Mouse (Mus musculus) MEL (cell line): ENCODE results near the gene H2-DMb1. TPM values are rescaled to one million over a fixed set of nuclear protein-coding genes. Genes with fewer than 3 reads are reported as not detected.

Source experiments
- DNase-seq: peaks from one replicate; pipeline ENCODE4 v3.0.0; 2011; ENCODE audit warnings: low read depth, low spot score
- H3K27ac ChIP-seq: 2 replicates; pipeline ENCODE4 v1.5.1; 2012; ENCODE audit warnings: low read depth, mild to moderate bottlenecking, control low read depth, low read length, moderate library complexity; ENCODE audit not compliant: control insufficient read depth
- H3K27me3 ChIP-seq, 2 experiments: fragments of 150-350 bp in 1 of 2; sonication (generic) in 1 of 2; 2 replicates each; pipeline ENCODE4 v1.6.1; 2012; ENCODE audit warnings: low read length in 2 of 2, mild to moderate bottlenecking in 2 of 2, improper control_type of control experiment in 1 of 2, moderate library complexity in 1 of 2; ENCODE audit not compliant: insufficient read depth in 2 of 2, control insufficient read depth in 1 of 2
- H3K36me3 ChIP-seq, 2 experiments: 2 replicates each; pipeline ENCODE4 v1.6.1; 2012 to 2014; ENCODE audit warnings: low read length in 2 of 2, improper control_type of control experiment in 1 of 2, inconsistent platforms in 1 of 2, mild to moderate bottlenecking in 1 of 2; ENCODE audit not compliant: insufficient read depth in 2 of 2, control insufficient read depth in 1 of 2
- H3K4me1 ChIP-seq, 2 experiments: fragments of 150-350 bp in 1 of 2; sonication (generic) in 1 of 2; 2 replicates each; pipeline ENCODE4 v1.6.1; 2012; ENCODE audit warnings: low read length in 2 of 2, improper control_type of control experiment in 1 of 2, mild to moderate bottlenecking in 1 of 2; ENCODE audit not compliant: insufficient read depth in 2 of 2, control insufficient read depth in 1 of 2
- H3K4me3 ChIP-seq, 2 experiments: fragments of 150-350 bp in 1 of 2; sonication (generic) in 1 of 2; 2 replicates each; pipeline ENCODE4 v1.5.1; 2012; ENCODE audit warnings: low read depth in 2 of 2, low read length in 2 of 2, mild to moderate bottlenecking in 2 of 2, moderate library complexity in 2 of 2, control low read depth in 1 of 2, improper control_type of control experiment in 1 of 2; ENCODE audit not compliant: control insufficient read depth in 1 of 2, insufficient read depth in 1 of 2
- H3K79me2 ChIP-seq: 2 replicates; pipeline ENCODE4 v1.6.1; 2012; ENCODE audit warnings: mild to moderate bottlenecking, low read length, moderate library complexity; ENCODE audit not compliant: control insufficient read depth, poor library complexity, insufficient read depth
- H3K9ac ChIP-seq: 2 replicates; pipeline ENCODE4 v1.6.1; 2012; ENCODE audit warnings: low read depth, mild to moderate bottlenecking, control low read depth, low read length, moderate library complexity; ENCODE audit not compliant: control insufficient read depth, poor library complexity, severe bottlenecking
- H3K9me3 ChIP-seq: fragments of 150-350 bp; sonication (generic); replicated peaks from 2 replicates; pipeline ENCODE4 v1.6.1; 2012; ENCODE audit warnings: mild to moderate bottlenecking, low read length, improper control_type of control experiment, moderate library complexity; ENCODE audit not compliant: insufficient read depth
- BHLHE40 ChIP-seq: IDR thresholded peaks from 2 replicates; pipeline ENCODE4 v1.6.1; 2012; ENCODE audit warnings: low read depth, mild to moderate bottlenecking, inconsistent platforms, low read length, improper control_type of control experiment, borderline replicate concordance
- CHD1 ChIP-seq: IDR thresholded peaks from 2 replicates; pipeline ENCODE4 v1.6.1; 2012; ENCODE audit warnings: low read depth, mild to moderate bottlenecking, inconsistent platforms, low read length, improper control_type of control experiment
- CHD2 ChIP-seq: IDR thresholded peaks from 2 replicates; pipeline ENCODE4 v1.6.1; 2011; ENCODE audit warnings: low read length, improper control_type of control experiment
- CTCF ChIP-seq, 3 experiments: IDR thresholded peaks in 2 of 3; conservative IDR thresholded peaks in 1 of 3; 2 replicates each; pipeline ENCODE4 v1.5.1; 2011 to 2012; ENCODE audit warnings: low read length in 3 of 3, low read depth in 2 of 3, mild to moderate bottlenecking in 2 of 3, improper control_type of control experiment in 1 of 3, inconsistent platforms in 1 of 3, mixed read lengths in 1 of 3, moderate library complexity in 1 of 3; ENCODE audit not compliant: control insufficient read depth in 1 of 3, insufficient read depth in 1 of 3, poor library complexity in 1 of 3, severe bottlenecking in 1 of 3
- E2F4 ChIP-seq: IDR thresholded peaks from 2 replicates; pipeline ENCODE4 v1.6.1; 2011; ENCODE audit warnings: low read depth, low read length, improper control_type of control experiment, borderline replicate concordance
- ELF1 ChIP-seq: IDR thresholded peaks from 2 replicates; pipeline ENCODE4 v1.6.1; 2014; ENCODE audit warnings: low read depth, mild to moderate bottlenecking, inconsistent platforms, low read length, improper control_type of control experiment, moderate library complexity
- EP300 ChIP-seq, 2 experiments: IDR thresholded peaks; 2 replicates each; pipeline ENCODE4 v1.6.1; 2011; ENCODE audit warnings: improper control_type of control experiment in 2 of 2, low read length in 2 of 2, low read depth in 1 of 2, mild to moderate bottlenecking in 1 of 2
- ETS1 ChIP-seq: IDR thresholded peaks from 2 replicates; pipeline ENCODE4 v1.6.1; 2012; ENCODE audit warnings: low read depth, mild to moderate bottlenecking, inconsistent platforms, low read length, improper control_type of control experiment, moderate library complexity
- GABPA ChIP-seq: IDR thresholded peaks from 2 replicates; pipeline ENCODE4 v1.6.1; 2012; ENCODE audit warnings: low read depth, mild to moderate bottlenecking, inconsistent platforms, low read length, improper control_type of control experiment, moderate library complexity
- GATA1 ChIP-seq: IDR thresholded peaks from 2 replicates; pipeline ENCODE4 v1.6.1; 2011; ENCODE audit warnings: low read depth, low read length, improper control_type of control experiment
- HCFC1 ChIP-seq: IDR thresholded peaks from 2 replicates; pipeline ENCODE4 v1.6.1; 2012; ENCODE audit warnings: low read depth, mild to moderate bottlenecking, inconsistent platforms, low read length, improper control_type of control experiment, moderate library complexity
- JUND ChIP-seq: IDR thresholded peaks from 2 replicates; pipeline ENCODE4 v1.6.1; 2011; ENCODE audit warnings: low read depth, mild to moderate bottlenecking, improper control_type of control experiment, low read length
- KAT2A ChIP-seq: conservative IDR thresholded peaks from 2 replicates; pipeline ENCODE4 v1.6.1; 2012; ENCODE audit warnings: low read depth, low read length, improper control_type of control experiment, inconsistent platforms
- MAFK ChIP-seq: IDR thresholded peaks from 2 replicates; pipeline ENCODE4 v1.6.1; 2011; ENCODE audit warnings: low read depth, mild to moderate bottlenecking, low read length, improper control_type of control experiment, borderline replicate concordance
- MAX ChIP-seq: IDR thresholded peaks from 2 replicates; pipeline ENCODE4 v1.6.1; 2011; ENCODE audit warnings: low read length, improper control_type of control experiment
- MAZ ChIP-seq: IDR thresholded peaks from 2 replicates; pipeline ENCODE4 v1.6.1; 2012; ENCODE audit warnings: low read depth, mild to moderate bottlenecking, inconsistent platforms, low read length, improper control_type of control experiment
- MEF2A ChIP-seq: IDR thresholded peaks from 2 replicates; pipeline ENCODE4 v1.6.1; 2014; ENCODE audit warnings: low read depth, mild to moderate bottlenecking, inconsistent platforms, low read length, improper control_type of control experiment; ENCODE audit not compliant: poor library complexity, insufficient replicate concordance, severe bottlenecking; ENCODE audit errors: extremely low read depth
- MYB ChIP-seq: IDR thresholded peaks from 2 replicates; pipeline ENCODE4 v1.6.1; 2011; ENCODE audit warnings: mild to moderate bottlenecking, low read depth, low read length, improper control_type of control experiment
- NELFE ChIP-seq: IDR thresholded peaks from 2 replicates; pipeline ENCODE4 v1.6.1; 2011; ENCODE audit warnings: low read depth, low read length, improper control_type of control experiment
- NRF1 ChIP-seq: IDR thresholded peaks from 2 replicates; pipeline ENCODE4 v1.6.1; 2014; ENCODE audit warnings: low read depth, mild to moderate bottlenecking, inconsistent platforms, low read length, improper control_type of control experiment, moderate library complexity; ENCODE audit not compliant: poor library complexity, insufficient read depth, severe bottlenecking
- POLR2A ChIP-seq, 2 experiments: IDR thresholded peaks; 2 replicates each; pipeline ENCODE4 v1.6.1; 2011 to 2012; ENCODE audit warnings: low read length in 2 of 2, mild to moderate bottlenecking in 2 of 2, control low read depth in 1 of 2, improper control_type of control experiment in 1 of 2, low read depth in 1 of 2, moderate library complexity in 1 of 2; ENCODE audit not compliant: control insufficient read depth in 1 of 2, insufficient read depth in 1 of 2, poor library complexity in 1 of 2
- POLR2AphosphoS5 ChIP-seq: IDR thresholded peaks from 2 replicates; pipeline ENCODE4 v1.6.1; 2012; ENCODE audit warnings: low read depth, borderline replicate concordance, mild to moderate bottlenecking, inconsistent platforms, low read length, moderate library complexity, mixed read lengths
- RAD21 ChIP-seq: IDR thresholded peaks from 2 replicates; pipeline ENCODE4 v1.6.1; 2011; ENCODE audit warnings: mild to moderate bottlenecking, low read depth, low read length, improper control_type of control experiment
- RCOR1 ChIP-seq: IDR thresholded peaks from 2 replicates; pipeline ENCODE4 v1.6.1; 2012; ENCODE audit warnings: low read depth, mild to moderate bottlenecking, inconsistent platforms, low read length, improper control_type of control experiment
- SIN3A ChIP-seq: IDR thresholded peaks from 2 replicates; pipeline ENCODE4 v1.6.1; 2012; ENCODE audit warnings: low read length, improper control_type of control experiment, inconsistent platforms
- SMC3 ChIP-seq: IDR thresholded peaks from 2 replicates; pipeline ENCODE4 v1.6.1; 2011; ENCODE audit warnings: low read depth, low read length, improper control_type of control experiment
- TAL1 ChIP-seq: IDR thresholded peaks from 2 replicates; pipeline ENCODE4 v1.6.1; 2012; ENCODE audit warnings: mild to moderate bottlenecking, inconsistent platforms, low read length, moderate library complexity, mixed read lengths
- TCF12 ChIP-seq: IDR thresholded peaks from 2 replicates; pipeline ENCODE4 v1.6.1; 2014; ENCODE audit warnings: low read depth, mild to moderate bottlenecking, inconsistent platforms, low read length, improper control_type of control experiment, moderate library complexity
- UBTF ChIP-seq: IDR thresholded peaks from 2 replicates; pipeline ENCODE4 v1.6.1; 2012; ENCODE audit warnings: low read depth, mild to moderate bottlenecking, inconsistent platforms, low read length, improper control_type of control experiment, moderate library complexity, borderline replicate concordance; ENCODE audit not compliant: insufficient read depth
- USF1 ChIP-seq: IDR thresholded peaks from 2 replicates; pipeline ENCODE4 v1.6.1; 2014; ENCODE audit warnings: low read depth, mild to moderate bottlenecking, inconsistent platforms, low read length, improper control_type of control experiment, moderate library complexity
- USF2 ChIP-seq, 2 experiments: IDR thresholded peaks; 2 replicates each; pipeline ENCODE4 v1.6.1; 2011 to 2012; ENCODE audit warnings: improper control_type of control experiment in 2 of 2, low read length in 2 of 2, borderline replicate concordance in 1 of 2, inconsistent platforms in 1 of 2, low read depth in 1 of 2, mild to moderate bottlenecking in 1 of 2; ENCODE audit not compliant: insufficient read depth in 1 of 2
- ZC3H11A ChIP-seq: IDR thresholded peaks from 2 replicates; pipeline ENCODE4 v1.6.1; 2012; ENCODE audit warnings: low read depth, mild to moderate bottlenecking, inconsistent platforms, low read length, improper control_type of control experiment
- ZKSCAN1 ChIP-seq: IDR thresholded peaks from 2 replicates; pipeline ENCODE4 v1.6.1; 2012; ENCODE audit warnings: low read depth, mild to moderate bottlenecking, inconsistent platforms, low read length, improper control_type of control experiment, moderate library complexity
- ZMIZ1 ChIP-seq: IDR thresholded peaks from 2 replicates; pipeline ENCODE4 v1.6.1; 2012; ENCODE audit warnings: low read depth, mild to moderate bottlenecking, inconsistent platforms, low read length, improper control_type of control experiment, moderate library complexity
- ZNF384 ChIP-seq: IDR thresholded peaks from 2 replicates; pipeline ENCODE4 v1.6.1; 2012; ENCODE audit warnings: low read depth, mild to moderate bottlenecking, inconsistent platforms, low read length, improper control_type of control experiment
- polyA plus RNA-seq, 2 experiments: library from polyadenylated mRNA; stranded (reverse) in 1 of 2; unstranded in 1 of 2; fragments of >175 nt in 1 of 2; fragments of >200 nt in 1 of 2; gene quantifications; 2 replicates each; pipeline versions ENCODE4 v1.2.1 to v1.2.4; 2012; ENCODE audit warnings: low replicate concordance in 2 of 2, low read depth in 1 of 2; ENCODE audit not compliant: insufficient read length in 2 of 2, insufficient read depth in 1 of 2, missing spikeins in 1 of 2
- total RNA-seq: library from RNA; depleted of rRNA; stranded (reverse); fragments of 300-350 nt; gene quantifications from 2 replicates; pipeline ENCODE4 v1.2.3, GENCODE M21; 2012

Gene H2-DMb1
- total and polyA plus RNA-seq, 3 experiments = 0.67 TPM; not detected in 2

- TF ChIP-seq ZC3H11A (no peak), CHD1 (no peak)
Measured at GRCm38 (mm10) chr17:34143033-34143432, 9.8 kb upstream of the H2-DMb1 start, which contains the start of gene H2-DMb2 (continued).

GRCm38 (mm10) chr17:34143461-34143860, 9.4 kb upstream of the H2-DMb1 start:
- peak overlapping the region; percentile 30 to 40 for H3K4me3 ChIP-seq
- no peaks in the 10 kb centered on the region for H3K9me3 ChIP-seq
- H3K79me2 ChIP-seq = no peaks in the 10 kb centered on the region
- H3K4me1 ChIP-seq = peaks cover 19 to 36% of the 10 kb centered on the region in 2 experiments
- H3K9ac ChIP-seq = peak overlapping the region; percentile 44
- H3K36me3 ChIP-seq = peaks cover 0 to 20% of the 10 kb centered on the region in 2 experiments; a peak in 2 of 4 replicates
- H3K27me3 ChIP-seq = no peaks in the 10 kb centered on the region
- DNase-seq = peak; percentile 84
- peak overlapping the region; percentile 71 for H3K27ac ChIP-seq
- no peak for TF ChIP-seq NRF1
- no peak; the same call in 1 of the 2 replicates for TF ChIP-seq SMC3
- no peak for TF ChIP-seq RAD21
- TF ChIP-seq ZNF384 = no peak
- TF ChIP-seq RCOR1 = peak; percentile 75
- TF ChIP-seq MAFK = 0 out of 2 replicates have a peak, but pooled peaks have one; percentile 22
- TF ChIP-seq MAZ = peak; percentile 87
- TF ChIP-seq POLR2A (IDR thresholded peaks at IDR 0.05; ENCODE audit: control insufficient read depth in 1 of 2, insufficient read depth in 1 of 2, low read depth in 1 of 2, low read length in 2 of 2, poor library complexity in 1 of 2) = no peak
- 0 out of 2 replicates have a peak, but pooled peaks have one; percentile 10 for TF ChIP-seq USF1
- peak; percentile 64 for TF ChIP-seq HCFC1
- TF ChIP-seq TCF12 = peak; percentile 81
- no peak for TF ChIP-seq USF2 (IDR thresholded peaks at IDR 0.05; ENCODE audit: borderline replicate concordance in 1 of 2, insufficient read depth in 1 of 2, low read depth in 1 of 2, low read length in 2 of 2)
- TF ChIP-seq ELF1 = no peak
- no peak for TF ChIP-seq GABPA
- no peak for TF ChIP-seq KAT2A
- TF ChIP-seq CTCF (IDR thresholded peaks at IDR 0.05 in 2 of 3, conservative IDR thresholded peaks at IDR 0.05 in 1 of 3; ENCODE audit: control insufficient read depth in 1 of 3, insufficient read depth in 1 of 3, low read depth in 2 of 3, low read length in 3 of 3, poor library complexity in 1 of 3, severe bottlenecking in 1 of 3) = no peak
- peak; percentile 64; the same call in 1 of the 2 replicates for TF ChIP-seq CHD2
- TF ChIP-seq UBTF = 0 out of 2 replicates have a peak, but pooled peaks have one; percentile 64
- no peak for TF ChIP-seq NELFE
- TF ChIP-seq JUND = peak; percentile 100
- peak; percentile 34; the same call in 1 of the 2 replicates for TF ChIP-seq MYB
- no peak for TF ChIP-seq CHD1
- TF ChIP-seq POLR2AphosphoS5 = no peak
- peak; percentile 86 for TF ChIP-seq SIN3A
- TF ChIP-seq ZMIZ1 = no peak
- TF ChIP-seq EP300 (IDR thresholded peaks at IDR 0.05; ENCODE audit: low read depth in 1 of 2, low read length in 2 of 2) = peak; percentile 83 to 88
- no peak for TF ChIP-seq BHLHE40
- TF ChIP-seq E2F4 = no peak
- peak; percentile 59; the same call in 1 of the 2 replicates for TF ChIP-seq TAL1
- no peak for TF ChIP-seq MEF2A
- TF ChIP-seq ETS1 = peak; percentile 85
- TF ChIP-seq MAX = no peak
- TF ChIP-seq GATA1 = peak; percentile 77
- TF ChIP-seq ZKSCAN1 = no peak
